Mouse (Mus musculus): Measurements from ENCODE around the gene Col25a1. TPM values are rescaled to one million over a fixed set of nuclear protein-coding genes. Genes with fewer than 3 reads are reported as not detected.

The Col25a1 gene
- total RNA-seq, 2 experiments from 2014 or later = 77.6 to 79.5 TPM

DNA sequence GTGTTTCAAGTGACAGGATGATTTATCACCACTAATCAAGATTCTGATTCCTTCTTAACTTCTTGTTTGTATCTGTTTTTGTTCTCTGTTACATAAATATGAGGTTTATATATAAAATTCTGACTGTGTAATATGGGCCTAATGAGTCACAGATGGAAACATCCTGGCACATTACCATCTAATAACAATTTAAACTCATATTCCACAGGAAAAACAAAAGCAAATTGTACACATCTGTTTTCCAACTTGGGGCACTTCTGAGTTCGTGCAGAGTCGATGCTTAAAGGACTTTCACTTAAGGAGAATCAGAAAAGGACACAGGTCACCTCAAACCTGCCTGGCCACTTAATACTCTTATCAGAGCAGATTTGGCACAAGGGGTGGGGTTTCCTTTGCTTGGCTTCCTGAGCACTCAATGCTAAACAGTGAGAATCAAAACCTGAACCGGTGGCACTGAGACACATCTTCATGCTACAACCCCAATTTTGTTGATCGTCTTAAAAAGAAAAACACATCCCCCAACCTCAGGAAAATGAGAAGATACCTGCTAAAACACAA is 342.0 kb downstream of the Col25a1 start:
- DNase-seq = no peak

GRCm38 (mm10) chr3:130473970-130474369 is 342.7 kb downstream of the Col25a1 start:
- no peak for DNase-seq

- no peak for DNase-seq
These were observed 351.2 kb downstream of the Col25a1 start for GRCm38 (mm10) chr3:130482513-130482912.

DNA sequence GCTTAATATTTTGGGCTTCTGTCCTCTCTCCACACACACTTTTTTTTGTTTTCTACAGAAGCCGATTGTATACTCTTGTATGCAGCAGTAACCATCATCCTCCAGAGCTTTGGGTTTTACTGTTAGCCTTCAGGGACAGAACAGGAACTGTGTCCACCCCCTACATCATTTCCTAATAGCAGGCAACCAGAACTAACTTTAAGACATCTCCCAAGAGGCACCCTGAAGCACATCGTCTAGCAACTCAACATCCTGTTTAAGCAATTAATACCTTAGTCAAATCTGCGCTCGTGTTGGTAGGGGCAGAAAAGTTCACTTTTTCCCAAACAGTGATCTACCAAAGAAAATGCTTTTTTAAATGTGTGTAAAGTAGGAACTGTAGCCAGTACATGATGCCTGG is 357.5 kb downstream of the Col25a1 start:
- no peak for DNase-seq

GRCm38 (mm10) chr3:130494192-130494591 is 362.9 kb downstream of the Col25a1 start:
- DNase-seq = no peak

DNA sequence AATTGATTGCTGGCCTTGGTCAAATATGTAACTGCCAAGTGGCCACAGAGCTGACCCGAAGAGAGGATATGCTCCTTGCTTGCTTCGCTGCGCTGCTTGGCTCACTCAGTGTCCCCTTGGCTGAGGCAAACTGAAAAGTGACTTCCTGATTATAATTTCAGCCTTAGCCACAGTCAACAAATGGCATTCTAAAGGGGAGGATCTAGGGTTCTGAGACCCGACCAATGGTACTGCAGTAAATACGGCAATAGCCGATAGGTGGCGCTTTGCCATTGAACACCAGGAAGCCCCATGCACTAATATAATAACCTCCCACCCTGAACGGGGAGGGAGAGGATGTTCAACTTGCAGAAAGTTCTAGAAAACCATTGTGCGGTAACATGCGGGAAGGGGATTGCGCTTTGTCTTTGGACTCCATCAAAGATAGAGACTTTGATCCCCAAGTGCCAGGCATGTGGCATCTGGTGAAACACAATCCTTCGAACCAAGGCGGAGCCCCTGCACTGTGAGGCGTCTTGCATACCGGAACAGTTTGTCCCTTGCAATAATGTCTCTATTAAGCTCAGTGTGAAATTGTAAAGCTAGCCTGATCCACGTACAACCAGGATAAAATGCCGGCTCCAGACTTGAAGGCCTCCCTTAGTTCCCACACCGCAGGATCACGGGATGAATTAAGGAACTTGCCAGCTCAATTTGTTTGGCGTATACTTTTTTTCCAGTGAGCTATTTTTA is 363.5 kb downstream of the Col25a1 start:
- DNase-seq = no peak

DNA sequence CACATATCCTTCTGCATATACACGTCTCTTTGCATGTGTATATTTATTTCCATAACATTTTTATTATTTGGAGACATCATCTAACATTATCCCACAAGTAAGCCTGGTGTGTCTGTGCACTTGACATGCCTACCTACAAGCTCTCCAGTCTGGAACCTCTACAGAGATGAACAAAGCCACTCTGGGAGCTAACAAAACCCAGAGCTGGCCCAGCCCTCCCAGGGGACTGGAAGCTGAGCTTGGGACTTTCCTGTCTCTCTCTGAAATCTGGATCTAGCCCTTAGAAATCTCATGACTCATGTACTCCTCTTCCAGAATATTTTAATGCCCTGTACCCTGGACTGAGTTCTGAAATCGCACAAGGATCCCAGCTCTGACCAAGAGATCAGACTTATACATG is 365.7 kb downstream of the Col25a1 start:
- no peak for DNase-seq

- no peak for DNase-seq
These were observed 370.4 kb downstream of the Col25a1 start for GRCm38 (mm10) chr3:130501713-130502112.

- DNase-seq = no peak
These were observed 377.0 kb downstream of the Col25a1 start for GRCm38 (mm10) chr3:130508330-130508729.

DNA sequence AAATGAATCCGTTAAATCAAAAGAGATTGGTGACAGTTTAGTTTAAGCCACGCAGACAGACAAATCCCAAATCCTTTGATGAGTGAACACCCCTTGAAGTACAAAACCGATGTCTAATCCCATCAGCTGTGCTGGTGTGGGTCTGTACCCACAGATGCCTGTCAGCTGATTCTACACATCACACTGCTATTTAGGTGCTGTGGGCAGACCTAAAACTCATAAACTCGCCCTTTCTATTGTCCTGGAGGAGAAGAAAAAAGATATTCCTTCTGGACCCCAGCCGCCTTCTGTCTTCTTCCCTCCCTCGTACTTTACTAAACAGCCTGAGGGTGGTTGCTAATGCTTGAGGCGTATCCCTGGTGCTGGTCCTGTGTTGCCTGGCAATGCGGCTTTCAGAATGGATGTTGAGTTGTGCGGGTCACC is 387.2 kb downstream of the Col25a1 start:
- peak in 1 of 2 experiments; percentile 18 for DNase-seq

- no peak for DNase-seq
These were observed 390.7 kb downstream of the Col25a1 start for GRCm38 (mm10) chr3:130521834-130522476.

DNA sequence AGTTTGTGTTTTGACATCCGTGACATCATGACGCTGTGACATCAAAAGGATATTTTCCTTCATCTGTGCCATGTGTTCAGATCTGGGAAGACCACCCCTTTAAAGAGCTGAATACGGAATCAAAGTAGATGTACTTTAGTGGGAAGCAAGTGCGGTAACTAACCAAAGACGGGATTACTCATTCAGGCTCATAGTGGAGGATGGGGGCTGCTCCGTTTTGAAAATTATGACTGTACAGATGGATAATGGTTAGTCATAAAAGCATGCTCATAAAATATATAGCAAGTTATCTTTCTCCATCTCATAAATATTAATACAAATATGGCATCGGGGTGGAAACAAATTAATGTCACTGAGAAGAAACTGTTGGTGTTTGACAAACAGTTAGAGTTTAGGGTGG is 391.7 kb downstream of the Col25a1 start:
- DNase-seq = no peak

DNA sequence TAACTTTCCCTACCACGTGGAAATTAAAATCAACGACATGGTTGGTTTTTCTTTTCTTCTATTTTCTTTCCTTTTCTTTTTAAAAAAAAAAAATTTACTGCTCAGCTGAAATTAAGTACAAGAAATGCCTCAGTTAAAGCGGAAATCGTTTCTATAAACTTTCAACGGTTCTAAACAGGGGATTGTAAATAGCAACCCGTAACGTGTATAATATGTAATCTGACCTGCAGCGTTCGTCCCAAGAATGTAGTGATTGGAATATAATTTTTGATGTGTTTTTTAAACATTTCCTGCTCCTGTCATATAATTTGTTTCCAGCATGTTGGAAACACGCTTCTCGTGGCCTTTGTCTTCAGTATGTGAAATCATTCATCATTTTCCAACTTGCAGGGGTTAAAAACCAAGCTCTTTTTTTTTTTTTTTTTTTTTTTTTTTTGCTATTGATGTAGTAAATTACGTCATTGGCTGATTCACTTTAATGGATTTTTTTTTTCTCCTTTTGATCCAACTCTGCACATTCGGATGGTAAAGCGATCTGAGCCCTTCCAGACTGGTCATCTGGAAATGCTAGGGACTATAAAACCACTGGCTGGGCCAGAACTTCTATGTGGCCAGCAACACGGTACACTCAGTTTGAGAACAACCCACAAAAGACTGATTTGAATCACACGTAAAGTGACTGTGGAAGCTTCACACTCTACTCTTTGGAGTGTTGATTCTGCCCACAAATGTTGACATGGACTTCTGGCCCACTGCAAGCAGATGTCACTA is 393.3 kb downstream of the Col25a1 start:
- no peak for DNase-seq

- DNase-seq = no peak
These were observed 403.7 kb downstream of the Col25a1 start for GRCm38 (mm10) chr3:130535021-130535420.

- DNase-seq = no peak
These were observed 410.2 kb downstream of the Col25a1 start for GRCm38 (mm10) chr3:130541541-130541940.

- DNase-seq = no peak
These were observed 414.7 kb downstream of the Col25a1 start for GRCm38 (mm10) chr3:130545995-130546394.

DNA sequence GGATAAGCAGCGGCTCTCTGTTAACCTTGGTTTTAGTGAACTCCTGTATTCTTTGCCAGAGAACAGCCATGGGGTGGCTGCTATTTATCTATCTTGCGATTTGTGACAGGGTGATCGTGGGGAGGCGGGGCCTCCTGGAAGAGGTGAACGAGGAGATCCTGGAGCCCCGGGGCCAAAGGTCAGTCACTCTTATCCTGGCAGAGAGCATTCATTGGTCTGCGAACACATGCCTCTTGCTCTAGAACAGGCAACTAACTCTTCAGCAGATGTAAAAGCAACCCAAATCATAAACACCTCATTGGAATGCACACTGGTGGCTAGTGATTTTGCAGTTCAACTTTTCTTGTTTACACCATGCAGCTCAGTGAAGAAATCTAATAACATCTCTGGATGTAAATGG is 417.8 kb downstream of the Col25a1 start:
- DNase-seq = no peak

- no peak for DNase-seq
These were observed 425.0 kb downstream of the Col25a1 start for GRCm38 (mm10) chr3:130556263-130556662.

DNA sequence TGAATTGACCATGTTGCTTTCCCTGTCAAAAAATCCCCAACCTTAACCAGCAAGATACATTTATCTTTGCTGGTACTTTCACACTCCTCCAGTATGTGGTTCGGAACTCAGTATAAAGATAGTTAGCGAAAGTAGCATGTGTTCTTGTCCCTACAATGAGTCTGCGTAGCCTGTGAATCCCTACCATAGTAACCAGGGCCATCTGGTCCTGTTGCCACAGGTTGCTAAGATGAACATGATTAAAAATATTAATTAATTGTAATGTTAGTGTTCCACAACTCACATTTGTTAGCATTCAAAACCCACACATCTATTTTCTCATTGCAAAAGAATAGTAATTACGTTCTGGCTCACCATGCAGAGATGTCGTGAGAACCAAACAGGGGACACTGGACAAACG is 434.3 kb downstream of the Col25a1 start:
- peak; percentile 26 to 38 for DNase-seq

- no peak for DNase-seq
These were observed 437.2 kb downstream of the Col25a1 start for GRCm38 (mm10) chr3:130568331-130569095.

- DNase-seq = no peak
These were observed 441.9 kb downstream of the Col25a1 start for GRCm38 (mm10) chr3:130573243-130573642.

- DNase-seq = no peak
These were observed 443.4 kb downstream of the Col25a1 start for GRCm38 (mm10) chr3:130574652-130575051.
